Mouse (Mus musculus) embryonic fibroblast, embryonic 13.5 days (primary cell): Measurements from ENCODE around the gene Trappc2l.

Experiments
- CTCF ChIP-seq: IDR thresholded peaks from 2 replicates; pipeline ENCODE4 v1.5.1; 2011; ENCODE audit warnings: mild to moderate bottlenecking, control low read depth, low read length, moderate library complexity, borderline replicate concordance; ENCODE audit not compliant: insufficient read depth
- POLR2A ChIP-seq: IDR thresholded peaks from 2 replicates; pipeline ENCODE4 v1.6.1; 2011; ENCODE audit warnings: low read depth, mild to moderate bottlenecking, control low read depth, low read length, moderate library complexity

DNA sequence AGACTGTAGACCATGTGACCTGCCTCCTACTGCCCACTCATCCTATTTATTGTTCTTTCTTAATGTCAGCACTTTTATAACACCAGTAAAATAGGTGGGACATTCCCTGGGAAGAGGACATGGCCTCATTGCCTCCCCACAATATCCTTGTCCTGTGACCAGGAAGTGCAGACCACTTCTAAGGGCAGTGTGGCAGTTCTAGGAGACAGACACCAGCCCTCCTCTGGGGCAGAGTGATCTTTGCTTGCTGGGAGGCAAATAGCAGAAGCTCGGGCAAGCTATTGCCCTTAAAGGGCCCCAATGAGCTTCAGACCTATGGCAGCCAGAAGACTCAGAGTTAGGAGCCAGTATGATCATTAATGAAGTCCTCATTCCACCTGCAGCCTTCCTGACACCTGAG, 6.8 kb upstream of the Trappc2l start:
- TF ChIP-seq CTCF (no peak), POLR2A (no peak)
